Mouse (Mus musculus): ENCODE measurements around the gene Hs3st2.
"Not testable (repeated sequence)": the region's sequence is repeated elsewhere in the genome, so short reads cannot be mapped to it uniquely, and the experiment has no call there.

Hs3st2 gene

DNA sequence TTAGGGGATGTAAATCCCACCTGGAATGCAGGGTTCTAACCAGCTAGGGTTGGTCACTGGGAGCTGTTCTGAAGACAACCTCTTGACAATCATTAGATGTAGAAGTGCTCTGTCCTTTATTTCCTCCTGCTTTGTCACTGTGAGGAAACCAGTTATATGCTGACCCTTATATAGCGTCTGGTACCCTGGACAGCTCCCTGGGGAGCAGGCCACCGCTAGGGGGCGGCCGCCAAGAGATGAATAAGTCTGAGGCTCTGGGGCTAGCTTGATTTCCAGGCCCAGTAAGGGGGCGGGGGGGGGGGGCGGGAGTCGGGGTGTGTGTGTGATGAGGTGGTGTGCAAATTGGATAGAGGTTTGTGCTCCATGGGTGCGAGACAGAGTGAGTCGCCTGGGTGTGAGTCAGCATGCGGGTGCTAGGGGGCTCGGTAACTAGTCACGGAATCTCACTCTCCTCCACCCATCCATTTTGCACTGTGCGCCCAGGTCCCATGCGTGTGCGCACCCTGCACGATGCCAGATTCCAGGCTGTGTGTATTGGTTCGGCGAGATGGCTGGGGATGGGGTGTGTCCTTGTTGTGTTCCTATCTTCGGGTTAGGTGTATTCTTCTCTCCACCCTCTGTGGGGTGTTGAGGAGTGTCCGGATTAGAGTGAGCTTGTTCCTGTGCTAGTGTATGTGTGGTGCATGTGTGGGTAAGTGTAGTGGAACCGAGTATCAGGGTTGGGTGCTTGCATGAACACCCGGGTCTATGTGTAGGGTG is at the start of gene Hs3st2:
Hs3st2 (plus strand) TSS at position 635 of the 759 bp plus-strand sequence.
- DNase-seq (ENCODE audit: low spot score), result peak; percentile 16

DNA sequence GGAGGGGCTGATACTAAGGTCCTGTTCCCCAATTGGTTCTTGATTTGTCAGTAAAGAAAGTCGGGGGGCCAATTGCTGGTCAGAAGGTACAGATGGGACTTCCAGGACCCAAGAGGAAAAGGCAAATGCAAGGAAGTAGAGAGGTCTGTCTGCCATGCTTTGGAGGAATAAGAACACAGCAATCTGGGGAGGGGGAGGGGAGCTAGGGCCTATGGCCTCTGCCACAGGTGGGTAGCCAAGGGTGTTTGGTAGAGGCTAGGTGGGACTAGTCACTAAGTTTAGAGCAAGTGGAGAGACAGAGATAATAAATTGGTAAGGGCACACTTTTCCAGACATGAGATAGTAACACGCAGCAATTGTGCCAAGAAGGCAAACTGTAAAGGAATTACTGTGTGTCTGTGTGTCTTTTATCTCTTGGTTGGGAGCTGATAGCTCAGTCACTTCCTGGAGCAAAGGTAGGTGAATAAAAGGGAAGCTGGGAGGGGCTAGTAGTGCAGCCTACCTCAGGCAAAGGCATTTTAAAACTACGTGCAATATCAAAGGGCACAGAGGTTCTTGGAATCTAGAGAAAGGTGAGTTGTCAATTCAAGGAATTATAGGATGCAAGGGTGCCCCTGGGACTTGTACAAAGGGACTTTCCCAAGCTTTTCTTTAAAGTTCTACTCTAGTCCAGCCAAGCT is 43.2 kb upstream of the Hs3st2 start:
- DNase-seq (ENCODE audit: low spot score), result no peak

GRCm38 (mm10) chr7:121351688-121352087 is 40.0 kb upstream of the Hs3st2 start:
- no peak for DNase-seq (ENCODE audit: low spot score)

- DNase-seq (ENCODE audit: low spot score), result not testable (repeated sequence)
These were observed 30.2 kb upstream of the Hs3st2 start for GRCm38 (mm10) chr7:121361448-121361847.

DNA sequence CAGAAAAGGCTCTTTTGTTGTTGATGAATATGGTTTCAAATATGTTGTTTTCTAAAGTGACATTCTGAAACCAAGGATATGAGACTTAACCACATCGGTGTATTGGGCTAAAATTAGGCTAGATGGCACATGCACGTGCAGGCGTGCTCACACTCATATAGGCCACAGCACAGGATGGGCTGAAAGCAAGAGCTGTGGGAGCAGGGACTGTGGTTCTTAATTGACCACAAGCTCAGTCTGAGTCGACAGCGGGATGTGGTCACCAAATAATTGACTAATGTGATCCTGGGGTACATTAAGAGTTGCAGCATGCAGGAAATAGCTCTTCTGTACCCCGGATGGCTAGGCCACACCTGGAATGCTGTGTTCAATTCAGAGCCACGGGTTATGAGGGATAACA is 26.1 kb upstream of the Hs3st2 start:
- DNase-seq (ENCODE audit: low spot score), result no peak

GRCm38 (mm10) chr7:121367185-121367584 is 24.5 kb upstream of the Hs3st2 start:
- DNase-seq (ENCODE audit: low spot score), result no peak

DNA sequence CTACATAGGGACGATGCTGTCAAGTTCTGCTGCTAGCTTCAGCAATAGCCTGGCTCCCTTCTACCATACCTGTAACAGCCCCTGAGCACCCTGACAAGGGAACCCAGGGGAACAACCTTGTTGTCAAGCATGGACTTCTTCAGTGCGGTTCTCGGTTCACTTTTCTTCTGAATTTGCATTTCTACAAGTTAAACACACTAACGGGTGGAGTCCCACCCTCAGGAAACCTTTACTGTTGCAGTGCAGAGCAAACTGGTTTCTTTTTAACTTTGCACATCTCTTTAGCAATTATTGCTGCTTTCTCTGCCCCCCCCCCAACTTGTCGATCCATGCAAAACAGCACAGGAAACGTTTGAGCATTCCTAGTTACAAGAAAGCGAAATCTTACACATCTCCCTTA is 19.7 kb upstream of the Hs3st2 start:
- no peak for DNase-seq (ENCODE audit: low spot score)

- no peak for DNase-seq (ENCODE audit: low spot score)
These were observed 16.2 kb upstream of the Hs3st2 start for GRCm38 (mm10) chr7:121375456-121375855.

DNA sequence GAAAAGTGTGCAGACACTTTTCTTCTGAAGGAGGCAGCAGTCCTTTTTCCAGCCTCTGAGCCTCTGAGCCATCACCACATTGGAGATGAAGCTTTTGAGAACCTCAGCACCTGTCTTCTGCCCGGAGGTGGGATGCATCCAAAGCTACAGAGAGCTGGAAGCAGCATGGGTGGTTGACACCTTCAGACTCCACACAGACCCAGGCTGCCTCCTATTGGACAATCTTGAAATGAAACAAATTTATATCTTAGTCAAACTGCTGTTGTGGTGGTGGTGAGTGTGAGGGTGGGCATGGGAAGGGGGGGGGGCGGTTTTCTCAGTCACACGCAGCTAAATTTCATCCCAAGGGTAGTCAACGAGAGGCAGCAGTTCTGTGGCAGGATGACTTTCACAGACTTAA is 12.7 kb upstream of the Hs3st2 start:
- no peak for DNase-seq (ENCODE audit: low spot score)

DNA sequence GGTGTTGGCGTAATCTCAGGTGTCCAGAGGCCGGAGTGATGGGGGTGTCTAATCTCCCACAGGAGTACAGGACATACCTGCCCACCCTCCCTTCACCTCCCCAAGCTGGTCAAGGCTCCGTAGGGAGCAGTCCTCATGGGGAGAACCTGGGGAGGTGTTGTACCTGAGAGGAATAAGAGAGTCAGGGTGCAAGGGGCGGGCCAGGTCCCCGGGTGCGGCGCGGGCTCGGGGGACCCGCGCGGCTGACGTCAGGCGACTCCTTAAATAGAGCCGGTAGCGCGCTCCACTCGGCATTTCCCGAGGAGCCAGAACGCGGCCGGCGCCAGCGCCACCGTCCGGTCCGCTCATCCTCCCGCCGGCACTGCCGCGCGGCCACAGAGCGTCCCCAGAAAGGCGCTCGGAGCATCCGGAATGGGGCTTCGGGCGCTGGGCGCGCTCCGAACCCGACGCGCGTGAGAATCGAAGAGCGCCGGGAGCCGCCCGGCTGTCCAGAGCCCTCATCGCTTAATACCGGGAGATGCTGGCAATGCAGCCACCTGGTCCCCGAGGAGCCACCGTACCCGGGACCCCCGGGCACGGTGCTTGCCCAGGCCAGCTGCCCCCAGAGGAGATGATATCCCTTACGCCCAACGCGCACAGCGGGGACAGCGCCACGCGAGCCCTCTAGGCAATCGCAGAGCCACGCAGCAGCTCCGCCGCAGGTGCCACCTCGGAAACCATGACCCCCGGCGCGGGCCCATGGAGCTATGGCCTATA is 503 bp downstream of the Hs3st2 start:
- DNase-seq (ENCODE audit: low spot score), result no peak

DNA sequence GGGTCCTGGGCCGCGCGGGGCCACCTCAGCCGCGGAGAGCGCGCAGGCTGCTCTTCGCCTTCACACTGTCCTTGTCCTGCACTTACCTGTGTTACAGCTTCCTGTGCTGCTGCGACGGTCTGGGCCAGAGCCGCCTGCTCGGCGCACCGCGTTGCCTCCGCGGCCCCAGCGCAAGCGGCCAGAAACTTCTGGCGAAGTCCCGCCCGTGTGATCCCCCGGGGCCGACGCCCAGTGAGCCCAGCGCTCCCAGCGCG is 1.0 kb downstream of the Hs3st2 start:
- DNase-seq (ENCODE audit: low spot score), result no peak

DNA sequence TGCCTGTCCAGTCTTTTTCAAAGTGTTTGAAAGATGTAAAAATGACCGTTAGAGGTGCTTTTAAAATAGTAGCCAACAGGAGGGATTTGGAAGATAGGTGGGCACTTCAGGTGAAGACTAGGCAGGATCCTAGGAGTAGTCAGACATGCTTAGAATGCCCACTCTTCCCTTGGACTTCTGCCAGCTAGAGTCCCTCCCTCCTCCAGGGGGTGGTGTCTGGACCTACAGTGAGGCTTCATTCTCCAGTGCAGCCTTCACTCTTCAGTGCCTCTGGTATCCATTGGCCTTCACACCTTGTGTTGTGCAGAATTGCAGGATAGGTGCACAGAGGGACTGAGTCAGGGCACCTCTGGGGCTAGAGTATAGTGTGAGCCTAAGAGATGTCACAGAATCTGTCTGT is 2.2 kb downstream of the Hs3st2 start:
- DNase-seq (ENCODE audit: low spot score), result no peak

DNA sequence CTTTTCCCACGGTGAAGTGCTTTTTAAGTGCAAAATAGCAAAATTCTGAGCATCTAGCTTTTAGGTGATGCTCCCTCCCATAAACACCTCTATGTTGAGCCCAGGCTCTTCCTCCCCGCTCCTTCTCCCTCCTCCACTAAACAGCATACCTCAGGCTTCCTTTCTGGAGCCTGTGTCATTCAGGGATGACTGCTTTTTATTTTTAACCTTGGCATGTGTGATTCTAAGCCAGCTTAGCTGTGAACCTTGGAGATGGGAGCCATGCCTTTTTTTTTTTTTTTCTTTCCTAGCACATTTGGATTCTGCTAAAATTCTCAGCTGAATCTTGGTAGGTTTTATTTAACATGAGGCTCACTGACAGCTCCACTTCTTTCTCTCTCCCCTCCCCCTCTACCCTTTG is 3.2 kb downstream of the Hs3st2 start:
- no peak for DNase-seq (ENCODE audit: low spot score)

- no peak for DNase-seq (ENCODE audit: low spot score)
These were observed 19.3 kb downstream of the Hs3st2 start for GRCm38 (mm10) chr7:121410716-121411506.

GRCm38 (mm10) chr7:121411507-121411898 is 19.8 kb downstream of the Hs3st2 start:
- DNase-seq (ENCODE audit: low spot score), result no peak

DNA sequence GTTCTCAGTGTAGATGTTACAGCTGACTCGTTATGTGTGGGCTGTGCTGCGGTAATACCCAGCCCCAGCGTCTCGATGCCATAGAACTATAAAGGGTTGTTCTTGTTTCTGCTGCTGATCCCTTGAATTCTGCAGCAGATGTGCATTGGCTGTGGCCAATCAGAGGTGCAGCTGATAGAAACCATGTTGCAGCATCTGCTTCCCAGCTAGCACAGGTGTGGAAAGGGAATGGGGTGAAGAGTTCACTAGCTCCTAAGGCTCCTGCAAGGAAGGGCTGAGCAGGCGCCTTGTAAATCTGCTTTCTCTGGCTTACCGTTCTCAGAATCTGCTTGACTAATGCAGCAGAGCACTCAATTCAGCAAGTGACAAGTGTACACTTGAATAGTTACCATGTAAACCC is 45.2 kb downstream of the Hs3st2 start:
- no peak for DNase-seq (ENCODE audit: low spot score)

- no peak for DNase-seq (ENCODE audit: low spot score)
These were observed 49.5 kb downstream of the Hs3st2 start for GRCm38 (mm10) chr7:121441186-121441585.

- DNase-seq (ENCODE audit: low spot score), result no peak
These were observed 52.7 kb downstream of the Hs3st2 start for GRCm38 (mm10) chr7:121444336-121444735.

- DNase-seq (ENCODE audit: low spot score), result no peak
These were observed 54.6 kb downstream of the Hs3st2 start for GRCm38 (mm10) chr7:121446281-121446680.

GRCm38 (mm10) chr7:121450951-121451843 is 59.5 kb downstream of the Hs3st2 start:
- no peak for DNase-seq (ENCODE audit: low spot score)

- DNase-seq (ENCODE audit: low spot score), result no peak
These were observed 65.1 kb downstream of the Hs3st2 start for GRCm38 (mm10) chr7:121456716-121457115.
